Mouse (Mus musculus) large intestine, adult 2 months (tissue): Measurements from ENCODE around the gene 3110040N11Rik. TPM values are rescaled to one million over a fixed set of nuclear protein-coding genes. Genes with fewer than 3 reads are reported as not detected.

Source experiments
- DNase-seq: peaks from one replicate; pipeline ENCODE4 v3.0.0-alpha.2; 2012; ENCODE audit warnings: low read depth, low spot score
- WGBS: fragments of 180-500 bp; shearing (Covaris S2); methylation state at CpG from one replicate; pipeline ENCODE4 v1.1.7; 2018; 5-methylcytosine and 5-hydroxymethylcytosine counted together
- polyA plus RNA-seq: library from polyadenylated mRNA; depleted of rRNA; stranded (reverse); fragments of >200 nt; gene quantifications from 2 replicates; pipeline ENCODE4 v1.2.3, GENCODE M21; 2012; rRNA removed

The 3110040N11Rik gene
- polyA plus RNA-seq, 1 experiment: 33.5 TPM

- 36% methylated on average over 4 of the region's 4 CpGs for WGBS
- peak; percentile 45 for DNase-seq
These were observed 45.1 kb downstream of the 3110040N11Rik start for GRCm38 (mm10) chr7:81744145-81744544.

DNA sequence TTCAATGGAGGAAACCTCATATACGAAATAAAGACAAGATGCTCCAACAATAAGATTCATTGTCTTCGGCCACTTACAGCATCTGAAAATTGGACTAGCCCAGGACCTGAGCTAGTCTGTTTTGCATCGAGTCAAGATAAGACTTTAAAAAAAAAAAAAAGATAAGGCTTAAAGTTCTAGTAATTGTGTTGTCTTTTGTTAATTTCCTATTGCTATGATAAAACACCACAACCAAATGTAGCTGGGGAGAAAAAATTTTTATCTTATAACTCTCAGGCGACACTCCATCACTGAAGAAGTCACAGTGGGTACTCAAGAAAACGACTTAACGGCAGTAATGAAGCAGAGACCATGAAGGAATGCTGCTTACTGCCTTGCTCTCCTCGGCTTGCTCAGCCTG lies 49.3 kb downstream of the 3110040N11Rik start:
- no peak for DNase-seq
- 81% methylated on average over 7 of the region's 7 CpGs for WGBS

GRCm38 (mm10) chr7:81738720-81739385 lies 50.4 kb downstream of the 3110040N11Rik start:
- WGBS: 32% methylated on average over 8 of the region's 8 CpGs
- peak; percentile 24 for DNase-seq

GRCm38 (mm10) chr7:81735300-81736048 lies 53.8 kb downstream of the 3110040N11Rik start:
- WGBS: 53% methylated on average over 9 of the region's 9 CpGs
- DNase-seq: no peak

GRCm38 (mm10) chr7:81732183-81733089 lies 56.8 kb downstream of the 3110040N11Rik start:
- WGBS: 77% methylated on average over 12 of the region's 12 CpGs

More at GRCm38 (mm10) chr7:81732183-81733089, 56.8 kb downstream of the 3110040N11Rik start:
- no peak for DNase-seq

Other genes starting within 250 kb of the 3110040N11Rik start
- gene Fsd2, start 222.5 kb downstream of the 3110040N11Rik start, polyA plus RNA-seq: 0.04 and 0.18 TPM in 2 replicates
- gene Whamm, start 218.2 kb downstream of the 3110040N11Rik start, polyA plus RNA-seq: 18.5 and 22.4 TPM in 2 replicates
- gene Homer2, start 82.0 kb downstream of the 3110040N11Rik start, polyA plus RNA-seq: 13.8 and 18.7 TPM in 2 replicates
- gene Ramac, start 26.6 kb downstream of the 3110040N11Rik start, polyA plus RNA-seq: 12.3 and 12.8 TPM in 2 replicates
- 16.1 and 21.7 TPM in 2 replicates for gene Btbd1, start 40.0 kb upstream of the 3110040N11Rik start, polyA plus RNA-seq
- not detected in 2 replicates for gene Gm10160, start 66.3 kb upstream of the 3110040N11Rik start, polyA plus RNA-seq
- gene Tm6sf1, start 69.5 kb upstream of the 3110040N11Rik start, polyA plus RNA-seq: 32.3 and 43.5 TPM in 2 replicates
- 0.67 and 0.93 TPM in 2 replicates for gene Hdgfl3, start 145.0 kb upstream of the 3110040N11Rik start, polyA plus RNA-seq
- gene Bnc1, start 202.8 kb upstream of the 3110040N11Rik start, polyA plus RNA-seq: 0.15 and 0.37 TPM in 2 replicates